Mouse (Mus musculus): ENCODE data around the gene Ajap1. TPM values are rescaled to one million over a fixed set of nuclear protein-coding genes. Genes with fewer than 3 reads are reported as not detected.

Ajap1 gene
- total RNA-seq, 2 experiments from 2014 or later = 20.9 to 23.7 TPM

DNA sequence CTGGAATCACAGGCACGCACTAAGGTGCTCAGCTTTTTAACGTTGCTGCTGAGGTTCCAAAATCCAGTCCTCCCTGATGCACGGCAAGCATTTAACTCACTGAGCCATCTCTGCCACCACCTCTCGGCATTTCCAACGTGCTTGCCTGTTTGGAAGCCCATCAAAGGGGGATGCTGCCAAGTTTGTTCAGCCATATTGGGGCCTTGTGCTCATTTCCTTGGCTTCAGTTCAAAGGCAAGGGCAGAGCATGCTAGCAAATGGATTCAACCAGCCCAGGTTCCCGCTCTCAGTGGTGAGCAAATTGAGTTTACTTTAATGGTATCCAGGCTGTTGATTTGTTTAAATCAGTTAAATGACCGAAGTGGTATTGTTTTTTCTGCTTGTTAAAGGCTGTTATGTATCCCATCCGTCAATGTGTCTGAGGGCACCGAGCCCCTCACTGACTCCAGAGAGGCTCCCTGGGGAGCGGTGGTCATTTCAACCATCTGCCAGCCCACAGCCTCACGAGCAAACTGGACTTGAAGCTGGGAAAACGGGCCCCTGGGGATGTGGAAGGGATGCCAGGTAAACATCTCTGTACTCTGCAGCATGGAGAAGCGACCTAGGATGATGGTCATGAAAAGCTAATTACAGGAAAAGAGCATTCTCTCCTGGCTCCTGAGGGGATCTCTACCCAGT, 121.6 kb downstream of the Ajap1 start:
- no peak for DNase-seq (ENCODE audit: low spot score in 2 of 2)

DNA sequence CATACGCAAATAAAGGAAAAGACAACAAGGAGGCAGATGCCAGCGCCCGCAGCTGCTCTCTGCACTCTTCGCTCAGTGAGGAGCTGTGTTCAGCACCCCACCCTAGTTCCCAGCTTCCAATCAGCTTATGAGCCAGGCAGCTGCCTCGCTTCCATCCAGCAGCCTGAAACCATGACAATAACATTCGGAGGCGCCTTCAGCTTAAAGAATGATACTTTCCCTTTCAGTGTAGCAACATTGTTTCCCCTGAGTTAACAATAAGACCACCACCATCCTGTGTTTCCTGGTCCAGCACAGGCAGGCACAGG, 124.4 kb downstream of the Ajap1 start:
- DNase-seq (ENCODE audit: low spot score in 2 of 2) = no peak

DNA sequence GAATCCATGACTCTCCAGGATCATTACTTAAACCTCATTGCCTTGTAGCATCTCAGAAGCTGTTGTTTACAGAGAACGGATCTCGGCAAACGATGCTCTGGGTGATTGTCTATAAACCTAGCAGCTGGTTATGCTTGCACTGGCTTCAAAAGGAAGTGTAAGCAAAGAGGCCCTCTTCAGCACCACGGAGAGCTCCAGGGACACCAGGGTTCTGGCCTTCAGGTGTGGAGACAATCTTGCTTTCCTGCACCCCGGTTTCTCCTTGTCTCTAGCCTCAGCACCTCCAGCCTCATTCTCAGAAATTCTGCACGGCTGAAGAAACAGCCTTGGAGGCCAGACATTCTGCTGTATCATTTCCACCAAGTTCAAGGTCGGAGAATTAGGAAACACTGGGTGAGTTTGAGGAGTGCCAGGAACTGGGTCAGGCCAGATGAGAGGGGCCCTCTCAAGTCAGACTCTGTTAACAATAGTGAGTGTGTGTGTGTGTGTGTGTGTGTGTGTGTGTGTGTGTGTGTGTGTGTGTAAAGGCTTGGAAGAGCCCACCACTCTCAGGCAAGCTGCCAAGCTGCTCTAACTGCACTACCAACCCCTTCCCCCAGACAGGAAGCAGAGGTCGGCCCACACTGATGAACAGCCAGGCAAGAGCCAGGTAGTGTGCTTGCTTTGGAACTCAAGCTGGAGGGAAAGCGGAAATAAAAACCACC, 124.9 kb downstream of the Ajap1 start:
- DNase-seq (ENCODE audit: low spot score in 2 of 2) = peak in 1 of 2 experiments; percentile 25

DNA sequence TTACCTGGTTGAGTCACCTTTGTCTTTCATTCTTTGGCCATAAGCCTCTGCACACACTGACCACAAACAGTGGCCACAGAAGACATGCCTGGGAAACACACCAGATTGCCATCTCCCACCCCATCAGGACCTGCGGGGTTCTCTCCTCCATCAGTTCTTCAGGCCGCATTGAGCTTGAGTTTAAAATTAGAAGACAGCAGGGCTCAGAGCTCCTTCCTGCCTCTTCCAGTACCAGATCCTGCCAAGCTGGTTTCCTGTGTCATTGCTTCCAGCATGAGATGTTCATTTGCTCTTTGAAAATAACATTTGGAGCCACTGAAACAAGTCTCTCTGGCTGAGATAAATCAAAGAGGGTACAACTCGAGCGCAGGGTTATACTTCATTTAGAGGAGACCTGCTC, 126.4 kb downstream of the Ajap1 start:
- DNase-seq (ENCODE audit: low spot score in 2 of 2) = no peak

DNA sequence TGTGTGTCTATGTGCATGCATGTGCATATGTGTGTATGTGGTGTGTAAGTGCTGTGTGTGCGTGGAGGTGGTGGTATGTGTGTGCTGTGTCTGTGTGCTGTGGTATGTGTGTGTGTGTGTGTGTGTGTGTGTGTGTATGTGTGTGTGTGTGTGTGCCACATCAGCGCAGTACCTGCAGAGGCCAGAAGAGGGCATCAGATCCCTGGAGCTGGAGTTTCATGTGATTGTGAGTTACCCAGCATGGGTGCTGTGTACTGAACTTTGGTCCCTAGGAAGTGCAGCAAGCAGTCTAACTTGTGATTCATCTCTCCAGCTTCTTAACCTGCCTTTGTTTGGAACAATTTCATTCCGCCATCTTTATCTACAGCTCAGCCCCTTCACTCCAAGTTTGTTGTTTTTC, 137.6 kb downstream of the Ajap1 start:
- no peak for DNase-seq (ENCODE audit: low spot score in 2 of 2)

DNA sequence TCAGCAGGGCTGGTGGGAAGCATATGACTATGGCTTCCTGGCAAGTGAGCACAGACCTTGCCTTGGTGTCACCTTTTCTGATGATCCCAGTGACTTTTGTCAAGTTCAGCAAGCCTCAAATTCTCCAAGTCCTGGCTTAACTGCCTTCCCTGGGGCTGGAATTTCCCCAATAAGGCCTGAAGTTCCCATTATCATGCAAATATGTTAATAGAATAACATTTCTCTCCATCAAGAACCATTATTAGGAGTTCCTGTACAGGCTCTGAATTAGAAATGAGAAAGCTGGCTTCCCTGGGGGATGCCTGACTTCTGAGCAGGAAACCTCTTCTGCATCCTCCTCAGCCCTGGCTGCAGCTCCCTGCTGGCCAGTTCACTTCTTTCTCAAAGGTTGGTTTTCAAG, 141.7 kb downstream of the Ajap1 start:
- DNase-seq (ENCODE audit: low spot score in 2 of 2) = no peak

DNA sequence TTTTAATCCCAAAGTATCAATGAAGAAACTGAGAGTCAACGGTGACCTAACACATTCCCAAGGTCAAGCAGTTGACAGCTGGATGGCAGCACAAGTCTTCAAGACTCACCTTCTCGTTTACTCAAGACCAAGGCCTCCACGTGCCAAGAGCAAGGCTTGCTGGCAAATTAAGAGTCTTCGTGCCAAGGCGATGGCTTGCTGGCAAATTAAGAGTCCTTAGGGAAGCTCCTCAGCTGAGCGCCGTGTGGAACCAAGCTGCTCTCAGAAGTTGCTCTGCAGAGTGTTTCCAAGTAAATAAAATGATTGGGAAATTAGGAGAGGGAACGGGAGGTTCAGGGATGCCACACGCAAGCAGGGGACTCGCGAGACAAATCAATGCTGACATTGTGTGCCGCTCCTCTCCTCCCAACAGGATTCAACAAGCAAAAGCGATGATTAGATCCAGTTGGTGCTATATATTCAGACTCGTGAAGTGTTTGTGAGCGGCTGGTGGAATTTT, 147.3 kb downstream of the Ajap1 start:
- DNase-seq (ENCODE audit: low spot score in 2 of 2) = no peak

DNA sequence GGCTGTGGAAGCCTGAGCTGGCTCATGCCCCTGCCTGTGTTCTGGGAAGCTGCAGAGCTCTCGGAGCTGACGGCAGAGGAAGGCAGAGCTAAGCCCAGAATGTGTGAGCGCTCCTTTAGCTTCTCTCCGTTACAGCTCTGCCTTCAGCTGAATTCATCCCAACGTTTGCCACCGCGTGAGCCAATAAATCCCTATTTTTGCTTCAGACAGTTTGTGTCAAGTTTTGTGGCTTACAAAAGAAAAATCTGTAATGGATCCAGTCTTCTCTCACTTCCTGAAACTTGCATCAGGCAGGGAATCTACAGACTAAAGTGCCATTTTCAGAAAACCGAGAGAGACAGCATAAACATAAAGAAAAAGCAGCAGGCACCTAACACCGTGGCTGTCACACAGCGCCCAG, 154.8 kb downstream of the Ajap1 start:
- no peak for DNase-seq (ENCODE audit: low spot score in 2 of 2)
